In genomic region chr3:90080498-90080863, GRCm38 (mm10) we compare ENCODE assay signal across 7 mouse cellular contexts. TPM values are rescaled to one million over a fixed set of nuclear protein-coding genes. Genes with fewer than 3 reads are reported as not detected.
A peak's percentile ranks its signal among the peaks of the same experiment; 100 is the strongest.
DNase-seq lines count a peak whose midpoint lies in the region; ATAC-seq and TF ChIP-seq lines count a peak whose summit lies in the region.

No protein-coding gene starts in this region.

- peak overlapping the region; percentile 85 for H3K4me3 ChIP-seq in lung, embryonic 15.5 days
- H3K4me3 ChIP-seq in embryonic fibroblast, embryonic 13.5 days (ENCODE audit: insufficient read depth, low read length), result peak overlapping the region; percentile 95
- H3K4me3 ChIP-seq in limb, embryonic 11.5 days (ENCODE audit: low read depth, low read length), result peak overlapping the region; percentile 81
- peak overlapping the region; percentile 76 for H3K4me3 ChIP-seq in small intestine, adult 2 months (ENCODE audit: low read depth, low read length)

- peak overlapping the region; percentile 89 for H3K9ac ChIP-seq in lung, embryonic 15.5 days
- peak overlapping the region; percentile 78 for H3K9ac ChIP-seq in limb, embryonic 11.5 days (ENCODE audit: low read length)

- H3K9me3 ChIP-seq in lung, embryonic 15.5 days, result no peaks in the 10 kb centered on the region
- H3K9me3 ChIP-seq in limb, embryonic 11.5 days (ENCODE audit: control insufficient read depth, low read length), result no peaks in the 10 kb centered on the region

- H3K4me2 ChIP-seq in lung, embryonic 15.5 days, result peak overlapping the region; percentile 71
- peak overlapping the region; percentile 76 for H3K4me2 ChIP-seq in limb, embryonic 11.5 days (ENCODE audit: low read depth, severe bottlenecking)

- no peak for TF ChIP-seq POLR2A in embryonic fibroblast, embryonic 13.5 days (IDR thresholded peaks at IDR 0.05; ENCODE audit: low read depth, low read length)
- TF ChIP-seq POLR2A in small intestine, adult 2 months (IDR thresholded peaks at IDR 0.05; ENCODE audit: low read depth, low read length), result no peak

- TF ChIP-seq CTCF in embryonic fibroblast, embryonic 13.5 days (IDR thresholded peaks at IDR 0.05; ENCODE audit: borderline replicate concordance, insufficient read depth, low read length), result no peak
- TF ChIP-seq CTCF in small intestine, adult 2 months (IDR thresholded peaks at IDR 0.05; ENCODE audit: extremely low read depth, insufficient read length, insufficient replicate concordance, low read depth, low read length), result no peak

- under 1% methylated on average over 6 of the region's 6 CpGs for WGBS in lung, embryonic 15.5 days
- under 1% methylated on average over 6 of the region's 6 CpGs for WGBS in limb, embryonic 11.5 days
- 1% methylated on average over 6 of the region's 6 CpGs for WGBS in small intestine, adult 2 months

- DNase-seq in lung, postnatal 14 days, result no peak
- DNase-seq in limb, embryonic 11.5 days (ENCODE audit: low spot score), result no peak
- no peak for DNase-seq in thymus, postnatal 10 days (ENCODE audit: low spot score in 2 of 2)
- no peak for DNase-seq in embryo, embryonic 10.5 days (ENCODE audit: low spot score)

- no peaks in the 10 kb centered on the region for H3K27me3 ChIP-seq in lung, embryonic 15.5 days
- H3K27me3 ChIP-seq in limb, embryonic 11.5 days (ENCODE audit: control insufficient read depth, insufficient read depth, low read length), result no peaks in the 10 kb centered on the region
- H3K27me3 ChIP-seq in small intestine, adult 2 months (ENCODE audit: control insufficient read depth, insufficient read depth, low read length), result no peaks in the 10 kb centered on the region

- H3K27ac ChIP-seq in lung, embryonic 15.5 days, result peak overlapping the region; percentile 99
- peak overlapping the region; percentile 97 for H3K27ac ChIP-seq in embryonic fibroblast, embryonic 13.5 days (ENCODE audit: insufficient read depth, low read length)
- H3K27ac ChIP-seq in limb, embryonic 11.5 days (replicated peaks; ENCODE audit: low read depth, low read length), result peak overlapping the region; percentile 93
- peak overlapping the region; percentile 97 for H3K27ac ChIP-seq in small intestine, adult 2 months (ENCODE audit: insufficient read depth, low read depth, low read length)

- H3K36me3 ChIP-seq in lung, embryonic 15.5 days, result no peaks in the 10 kb centered on the region
- no peaks in the 10 kb centered on the region for H3K36me3 ChIP-seq in limb, embryonic 11.5 days (ENCODE audit: control insufficient read depth, insufficient read depth, low read length)
- H3K36me3 ChIP-seq in small intestine, adult 2 months (ENCODE audit: control insufficient read depth, insufficient read depth, low read length), result no peaks in the 10 kb centered on the region

- ATAC-seq in lung, embryonic 15.5 days (ENCODE audit: borderline replicate concordance, extremely low read depth, low FRiP score, low TSS enrichment), result no peak
- no peak for ATAC-seq in limb, embryonic 11.5 days (ENCODE audit: insufficient number of reproducible peaks, low FRiP score, low TSS enrichment, low read depth)

- peaks cover 58% of the 10 kb centered on the region for H3K4me1 ChIP-seq in lung, embryonic 15.5 days
- H3K4me1 ChIP-seq in embryonic fibroblast, embryonic 13.5 days (ENCODE audit: control insufficient read depth, insufficient read depth, low read length), result peaks cover 23% of the 10 kb centered on the region
- peaks cover 27% of the 10 kb centered on the region for H3K4me1 ChIP-seq in limb, embryonic 11.5 days (ENCODE audit: control insufficient read depth, insufficient read depth, low read length)
- H3K4me1 ChIP-seq in small intestine, adult 2 months (ENCODE audit: control insufficient read depth, insufficient read depth, insufficient read length, low read length), result peaks cover 25% of the 10 kb centered on the region; the same call in 1 of the 2 replicates

RNA-seq across cellular contexts. Expression of gene Tpm3, which starts 8.0 kb away (rescaled TPM):
- 637 and 683 TPM in 2 replicates for polyA plus RNA-seq in lung, embryonic 15.5 days (2015; fragmentation: Nextera tagmentation; extraction: Ambion mirVana)
- 498 and 523 TPM in 2 replicates for polyA plus RNA-seq in embryonic fibroblast, embryonic 13.5 days (2011; ENCODE audit: insufficient read length, low read depth, missing spikeins)
- polyA plus RNA-seq in limb, embryonic 11.5 days (2014; fragmentation: Nextera tagmentation; extraction: Ambion mirVana), result 578 and 605 TPM in 2 replicates
- 45.4 and 101 TPM in 2 replicates for polyA plus RNA-seq in small intestine, adult 2 months (2012; rRNA removed)

RNA-seq across cellular contexts. Expression of gene Nup210l, which starts 23.5 kb away (rescaled TPM):
- polyA plus RNA-seq in lung, embryonic 15.5 days (2015; fragmentation: Nextera tagmentation; extraction: Ambion mirVana), result 0.37 and 0.40 TPM in 2 replicates
- 0.86 and 0.99 TPM in 2 replicates for polyA plus RNA-seq in embryonic fibroblast, embryonic 13.5 days (2011; ENCODE audit: insufficient read length, low read depth, missing spikeins)
- polyA plus RNA-seq in limb, embryonic 11.5 days (2014; fragmentation: Nextera tagmentation; extraction: Ambion mirVana), result 0.49 and 0.72 TPM in 2 replicates
- polyA plus RNA-seq in small intestine, adult 2 months (2012; rRNA removed), result 0.10 and 0.15 TPM in 2 replicates

RNA-seq across cellular contexts. Expression of gene Ubap2l, which starts 28.1 kb away (rescaled TPM):
- polyA plus RNA-seq in lung, embryonic 15.5 days (2015; fragmentation: Nextera tagmentation; extraction: Ambion mirVana), result 153 and 157 TPM in 2 replicates
- polyA plus RNA-seq in embryonic fibroblast, embryonic 13.5 days (2011; ENCODE audit: insufficient read length, low read depth, missing spikeins), result 241 and 256 TPM in 2 replicates
- 238 and 289 TPM in 2 replicates for polyA plus RNA-seq in limb, embryonic 11.5 days (2014; fragmentation: Nextera tagmentation; extraction: Ambion mirVana)
- polyA plus RNA-seq in small intestine, adult 2 months (2012; rRNA removed), result 26.4 and 52.2 TPM in 2 replicates

RNA-seq across cellular contexts. Expression of gene 4933434E20Rik, which starts 29.0 kb away (rescaled TPM):
- 142 and 154 TPM in 2 replicates for polyA plus RNA-seq in lung, embryonic 15.5 days (2015; fragmentation: Nextera tagmentation; extraction: Ambion mirVana)
- polyA plus RNA-seq in embryonic fibroblast, embryonic 13.5 days (2011; ENCODE audit: insufficient read length, low read depth, missing spikeins), result 110 and 114 TPM in 2 replicates
- 160 and 175 TPM in 2 replicates for polyA plus RNA-seq in limb, embryonic 11.5 days (2014; fragmentation: Nextera tagmentation; extraction: Ambion mirVana)
- polyA plus RNA-seq in small intestine, adult 2 months (2012; rRNA removed), result 12.9 and 18.1 TPM in 2 replicates
